Mouse (Mus musculus) testis, adult 2 months (tissue): ENCODE data around the gene Mettl2.

ENCODE experiments used
- CTCF ChIP-seq: fragments of 200-500 bp; IDR thresholded peaks from 2 replicates; pipeline ENCODE4 v1.5.1; 2012; ENCODE audit warnings: low read depth, mild to moderate bottlenecking, inconsistent platforms, low read length, moderate library complexity; ENCODE audit not compliant: control insufficient read depth, insufficient read depth, insufficient replicate concordance
- POLR2A ChIP-seq: fragments of 200-500 bp; IDR thresholded peaks from 2 replicates; pipeline ENCODE4 v1.6.1; 2012; ENCODE audit warnings: low read depth, mild to moderate bottlenecking, inconsistent platforms, low read length, moderate library complexity; ENCODE audit not compliant: control insufficient read depth

- TF ChIP-seq CTCF (no peak), POLR2A (no peak)
Measured at GRCm38 (mm10) chr11:105155915-105156314, 29.7 kb downstream of the Mettl2 start.
